Mouse (Mus musculus) lung, postnatal 0 days (tissue): ENCODE data around the gene Ier2.

ENCODE experiments used
- CTCF ChIP-seq: IDR thresholded peaks from 2 replicates; pipeline ENCODE4 v1.5.1; 2016; ENCODE audit warnings: antibody characterized with exemption, mild to moderate bottlenecking
- EP300 ChIP-seq: IDR thresholded peaks from 2 replicates; pipeline ENCODE4 v1.6.1; 2016; ENCODE audit warnings: antibody characterized with exemption, mild to moderate bottlenecking, control low read depth

DNA sequence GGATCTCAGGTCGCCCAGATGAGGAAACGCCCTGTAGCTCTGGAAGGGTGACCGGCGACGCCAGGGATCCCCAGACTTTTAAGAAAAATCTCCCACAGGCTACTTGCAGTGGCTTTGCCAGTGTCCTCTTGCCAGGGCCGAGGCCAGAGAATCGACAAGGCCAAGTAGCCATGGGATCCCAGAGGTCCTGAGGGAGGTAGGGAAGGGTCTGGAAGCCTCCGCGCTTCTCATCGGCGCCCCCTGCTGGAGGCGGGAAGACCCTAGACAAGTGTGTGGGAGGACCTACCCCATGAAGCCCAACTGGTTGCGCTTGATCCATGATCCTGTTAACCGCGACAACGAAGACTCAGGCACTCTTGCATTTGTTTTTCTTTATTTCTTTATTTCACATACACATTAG is 41.7 kb upstream of the Ier2 start:
- TF ChIP-seq EP300 (no peak), CTCF (peak; percentile 85)
